Mouse (Mus musculus) stomach, embryonic 15.5 days (tissue): ENCODE measurements at regions not wholly inside any gene's neighbourhood (a gene's known extent, or its start where the extent isn't known, plus 50 kb on each side); places are given as distances from the start of the nearest gene placed in this dataset.

Experiments used
- ATAC-seq: fragments of 200-750 bp; cut with Nextera tagmentation; 2 replicates; pipeline ENCODE4 v1.8.0; 2017; ENCODE audit warnings: low read depth, moderate number of reproducible peaks, moderate TSS enrichment; ENCODE audit not compliant: insufficient read depth, low FRiP score
- H3K27ac ChIP-seq: fragments of 300-500 bp; sonication (generic); 2 replicates; pipeline ENCODE4 v1.5.1; 2015; ENCODE audit warnings: mild to moderate bottlenecking, inconsistent platforms
- H3K27me3 ChIP-seq: fragments of 300-500 bp; sonication (generic); replicated peaks from 2 replicates; pipeline ENCODE4 v1.6.1; 2015; ENCODE audit warnings: inconsistent platforms
- H3K36me3 ChIP-seq: fragments of 300-500 bp; sonication (generic); 2 replicates; pipeline ENCODE4 v1.6.1; 2015; ENCODE audit warnings: inconsistent platforms
- H3K4me1 ChIP-seq: fragments of 300-500 bp; sonication (generic); 2 replicates; pipeline ENCODE4 v1.6.1; 2015; ENCODE audit warnings: inconsistent platforms
- H3K4me2 ChIP-seq: fragments of 300-500 bp; sonication (generic); 2 replicates; pipeline ENCODE4 v1.6.1; 2015; ENCODE audit warnings: mild to moderate bottlenecking, inconsistent platforms
- H3K4me3 ChIP-seq: fragments of 300-500 bp; sonication (generic); replicated peaks from 2 replicates; pipeline ENCODE4 v1.5.1; 2015; ENCODE audit warnings: inconsistent platforms
- H3K9ac ChIP-seq: fragments of 300-500 bp; sonication (generic); 2 replicates; pipeline ENCODE4 v1.6.1; 2015; ENCODE audit warnings: inconsistent platforms
- H3K9me3 ChIP-seq: fragments of 300-500 bp; sonication (generic); 2 replicates; pipeline ENCODE4 v1.6.1; 2016; ENCODE audit warnings: inconsistent platforms
- WGBS: fragments of 180-500 bp; shearing (Covaris S2); methylation state at CpG from one replicate; pipeline ENCODE4 v1.1.7; 2015; 5-methylcytosine and 5-hydroxymethylcytosine counted together

DNA sequence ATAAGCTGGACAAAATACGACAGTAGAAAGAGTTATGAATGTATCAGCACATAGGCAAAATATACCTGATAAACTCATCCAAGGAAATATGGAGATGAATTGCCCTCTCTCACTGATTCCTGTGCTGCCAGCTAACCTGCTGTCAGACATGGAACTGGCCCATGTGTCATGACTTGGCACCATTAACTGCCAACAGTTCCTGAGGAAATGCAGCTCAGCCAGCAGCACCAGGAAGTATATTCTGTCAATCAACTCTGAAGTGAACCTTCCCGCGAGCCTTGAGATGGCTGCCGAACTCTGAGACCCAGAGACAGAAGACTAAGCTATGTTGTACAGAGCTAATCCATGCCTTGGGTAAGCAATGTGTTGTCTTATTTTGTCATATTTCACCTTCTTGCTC lies 292.4 kb downstream of the Klf6 start:
- WGBS, result 82% methylated on average over 4 of the region's 4 CpGs
- H3K9me3 ChIP-seq, result no peaks in the 10 kb centered on the region
- no peaks in the 10 kb centered on the region for H3K36me3 ChIP-seq
- no peak overlapping the region for H3K9ac ChIP-seq
- H3K4me2 ChIP-seq, result no peak overlapping the region
- no peak overlapping the region for H3K27ac ChIP-seq
- no peaks in the 10 kb centered on the region for H3K27me3 ChIP-seq
- ATAC-seq, result no peak
- no peak overlapping the region for H3K4me3 ChIP-seq
- H3K4me1 ChIP-seq, result no peaks in the 10 kb centered on the region

DNA sequence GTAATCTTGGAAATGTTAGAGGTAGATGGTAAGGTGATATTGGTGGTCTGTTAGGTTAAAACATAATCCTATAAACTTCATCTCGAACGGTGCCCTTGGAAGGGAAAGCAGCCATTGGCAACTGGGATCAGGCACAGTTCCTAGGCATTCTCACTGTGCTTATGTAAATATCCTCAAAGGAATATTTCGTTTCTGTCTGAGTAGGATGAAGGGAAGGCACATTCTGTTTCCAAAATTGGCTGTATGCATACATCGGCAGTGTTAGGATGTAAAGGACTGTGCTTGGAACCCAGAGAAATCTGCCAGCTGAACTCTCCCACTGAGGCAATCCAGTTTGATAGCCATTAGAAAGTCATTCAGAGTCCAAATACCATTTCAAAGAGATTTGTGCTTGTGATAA lies 294.9 kb downstream of the Klf6 start:
- WGBS, result 77% methylated on average over 4 of the region's 4 CpGs
- ATAC-seq, result no peak
- Histone ChIP-seq H3K9me3 (no peaks in the 10 kb centered on the region), H3K27ac (no peak overlapping the region), H3K4me1 (no peaks in the 10 kb centered on the region), H3K27me3 (no peaks in the 10 kb centered on the region), H3K36me3 (no peaks in the 10 kb centered on the region), H3K9ac (no peak overlapping the region), H3K4me2 (no peak overlapping the region), H3K4me3 (no peak overlapping the region)

DNA sequence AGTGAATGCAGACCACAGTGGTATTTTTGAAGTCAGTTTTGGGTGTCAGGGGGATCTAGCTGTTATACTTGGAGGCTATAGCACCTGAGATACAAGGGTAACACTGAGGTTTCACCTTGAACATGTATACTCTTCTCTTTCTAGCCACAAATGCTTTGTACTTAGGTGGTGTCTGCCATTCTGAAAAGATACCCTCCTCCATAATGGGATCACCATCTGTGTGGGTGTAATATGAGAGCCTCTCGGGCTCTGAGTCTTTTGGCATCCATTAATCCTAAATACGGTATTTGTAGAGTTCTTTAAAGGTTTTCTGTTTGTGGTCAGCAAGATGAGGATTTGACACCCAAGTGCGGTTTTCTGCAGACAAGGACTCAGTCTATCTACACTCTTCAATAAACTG lies 295.7 kb downstream of the Klf6 start:
- Histone ChIP-seq H3K27me3 (no peaks in the 10 kb centered on the region), H3K4me1 (no peaks in the 10 kb centered on the region), H3K4me2 (no peak overlapping the region), H3K9ac (no peak overlapping the region), H3K27ac (no peak overlapping the region), H3K4me3 (no peak overlapping the region), H3K36me3 (no peaks in the 10 kb centered on the region), H3K9me3 (no peaks in the 10 kb centered on the region)
- no peak for ATAC-seq
- WGBS, result 54% methylated on average over 3 of the region's 3 CpGs

DNA sequence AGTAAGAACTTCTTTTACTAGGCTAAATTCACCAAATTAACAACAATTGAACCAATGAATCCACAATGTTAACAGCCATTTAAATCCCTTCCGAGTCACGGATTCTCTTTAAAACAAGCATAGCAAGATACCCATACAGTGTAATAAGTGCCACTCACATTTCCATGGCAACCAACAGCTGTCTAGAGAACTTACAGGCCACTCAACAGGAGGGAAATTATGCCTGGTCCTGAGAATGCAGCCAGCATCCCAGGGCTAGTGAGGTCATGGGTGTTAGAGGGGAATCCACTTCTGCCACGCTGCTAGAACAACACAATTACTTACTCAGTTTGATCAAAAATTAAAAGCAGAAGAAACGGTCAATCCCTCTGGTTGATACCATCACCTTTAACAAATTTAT lies 296.7 kb downstream of the Klf6 start:
- Histone ChIP-seq H3K9me3 (no peaks in the 10 kb centered on the region), H3K4me2 (no peak overlapping the region), H3K36me3 (no peaks in the 10 kb centered on the region), H3K9ac (no peak overlapping the region), H3K4me1 (no peaks in the 10 kb centered on the region), H3K27me3 (no peaks in the 10 kb centered on the region), H3K4me3 (no peak overlapping the region), H3K27ac (no peak overlapping the region)
- ATAC-seq, result no peak
- WGBS, result 66% methylated on average over 4 of the region's 4 CpGs

DNA sequence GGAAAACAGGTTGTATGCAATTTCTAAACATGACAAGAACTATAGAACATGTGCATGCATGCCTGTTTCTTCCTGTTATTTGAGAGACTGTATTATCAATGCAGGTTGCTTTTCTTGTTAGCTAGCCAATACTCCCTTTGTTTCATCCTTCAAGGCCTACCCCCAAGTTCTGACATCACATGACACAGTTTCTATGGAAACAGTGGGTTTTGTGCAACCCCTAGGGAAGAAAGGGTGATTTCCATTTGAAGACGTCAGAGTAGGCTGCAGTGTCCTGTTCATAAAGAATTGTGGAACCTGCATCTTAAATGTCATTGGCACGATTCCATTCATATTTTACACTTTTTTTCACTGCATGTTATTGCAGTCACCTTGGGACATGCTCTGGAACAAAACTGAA lies 298.1 kb downstream of the Klf6 start:
- ATAC-seq, result no peak
- 41% methylated on average over 2 of the region's 2 CpGs for WGBS

DNA sequence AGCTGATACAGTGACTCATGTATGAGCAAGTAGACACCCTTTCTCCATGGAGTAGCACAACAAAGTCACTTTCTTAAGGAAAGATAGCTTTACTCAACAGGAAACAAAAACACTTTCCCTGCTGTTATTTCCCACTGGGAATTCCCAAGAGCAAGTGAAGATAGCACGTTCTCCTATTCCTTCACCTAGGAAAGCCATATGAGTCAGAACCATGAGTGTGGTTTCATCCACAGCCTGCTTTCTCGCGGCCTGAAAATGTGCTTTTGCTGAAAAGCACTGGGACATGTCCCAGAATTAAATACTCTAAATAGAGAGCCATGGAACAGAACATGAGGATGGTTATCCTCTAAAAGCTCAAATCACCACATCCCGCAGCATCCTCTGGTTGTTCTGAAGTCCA lies 304.6 kb downstream of the Klf6 start:
- Histone ChIP-seq H3K36me3 (no peaks in the 10 kb centered on the region), H3K4me3 (no peak overlapping the region), H3K9ac (no peak overlapping the region), H3K9me3 (no peaks in the 10 kb centered on the region), H3K4me2 (no peak overlapping the region), H3K27me3 (no peaks in the 10 kb centered on the region), H3K4me1 (no peaks in the 10 kb centered on the region), H3K27ac (no peak overlapping the region)
- WGBS, result 87% methylated on average over 4 of the region's 4 CpGs
- no peak for ATAC-seq

More for the DNA sequence above, 298.1 kb downstream of the Klf6 start:
- Histone ChIP-seq H3K9ac (no peak overlapping the region), H3K4me2 (no peak overlapping the region), H3K4me3 (no peak overlapping the region), H3K27me3 (no peaks in the 10 kb centered on the region), H3K4me1 (no peaks in the 10 kb centered on the region), H3K27ac (no peak overlapping the region), H3K36me3 (no peaks in the 10 kb centered on the region), H3K9me3 (no peaks in the 10 kb centered on the region)

DNA sequence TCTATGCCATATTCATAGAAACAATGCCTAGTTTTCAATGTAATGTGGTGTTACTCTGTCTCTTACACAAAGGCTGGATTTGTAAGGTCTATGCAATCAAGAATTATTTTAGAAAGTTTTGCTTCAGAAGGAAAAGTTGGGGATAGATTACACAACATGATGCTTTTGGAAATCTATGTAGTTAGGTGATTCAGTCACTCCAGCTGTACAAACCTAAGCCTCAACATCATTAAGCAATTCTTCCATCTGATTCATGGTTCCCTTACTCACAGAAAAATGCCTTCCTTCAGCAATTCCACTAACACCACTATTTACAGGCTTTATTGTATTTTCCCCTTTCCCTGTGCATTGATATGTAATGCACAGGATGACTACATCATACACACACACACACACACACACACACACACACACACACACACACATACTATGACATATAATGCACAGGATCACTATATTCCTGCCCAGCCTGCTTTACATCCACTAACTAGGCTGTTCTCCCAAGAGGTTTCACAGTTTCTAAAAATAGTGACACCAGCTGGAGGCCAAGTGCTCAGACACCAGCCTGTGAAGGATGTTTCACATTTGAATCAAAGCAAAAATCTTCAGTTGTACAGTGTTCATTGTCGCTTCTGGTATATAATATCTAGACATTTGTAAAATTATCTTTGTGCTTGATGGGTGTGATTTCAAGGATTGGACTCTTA lies 305.9 kb downstream of the Klf6 start:
- Histone ChIP-seq H3K9ac (no peak overlapping the region), H3K4me1 (no peaks in the 10 kb centered on the region), H3K9me3 (no peaks in the 10 kb centered on the region), H3K36me3 (no peaks in the 10 kb centered on the region), H3K4me2 (no peak overlapping the region), H3K4me3 (no peak overlapping the region), H3K27ac (no peak overlapping the region), H3K27me3 (no peaks in the 10 kb centered on the region)
- no peak for ATAC-seq
- WGBS, result 82% methylated on average over 1 of the region's 1 CpGs

DNA sequence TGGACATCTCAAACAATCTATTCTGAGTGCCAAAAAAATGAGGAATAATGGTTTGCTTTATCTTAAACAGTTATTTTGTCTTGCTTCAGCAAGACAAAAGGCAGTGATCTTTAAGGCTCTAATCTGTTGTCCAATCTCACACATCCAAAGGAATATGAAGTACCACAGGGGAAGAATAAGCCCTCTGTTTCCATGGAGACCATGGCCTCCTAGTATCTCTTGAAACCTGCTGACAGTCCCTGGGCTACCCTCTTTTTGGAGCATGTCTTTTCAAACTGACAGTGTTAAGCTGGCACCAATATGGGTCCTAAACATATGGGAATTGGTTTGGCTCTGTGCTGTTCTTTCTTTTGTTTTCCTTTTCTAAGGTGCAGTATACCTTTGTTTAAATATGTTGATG lies 311.8 kb downstream of the Klf6 start:
- Histone ChIP-seq H3K4me3 (no peak overlapping the region), H3K9ac (no peak overlapping the region), H3K4me1 (no peaks in the 10 kb centered on the region), H3K36me3 (no peaks in the 10 kb centered on the region), H3K27me3 (no peaks in the 10 kb centered on the region), H3K27ac (no peak overlapping the region), H3K4me2 (no peak overlapping the region), H3K9me3 (no peaks in the 10 kb centered on the region)
- ATAC-seq, result no peak

DNA sequence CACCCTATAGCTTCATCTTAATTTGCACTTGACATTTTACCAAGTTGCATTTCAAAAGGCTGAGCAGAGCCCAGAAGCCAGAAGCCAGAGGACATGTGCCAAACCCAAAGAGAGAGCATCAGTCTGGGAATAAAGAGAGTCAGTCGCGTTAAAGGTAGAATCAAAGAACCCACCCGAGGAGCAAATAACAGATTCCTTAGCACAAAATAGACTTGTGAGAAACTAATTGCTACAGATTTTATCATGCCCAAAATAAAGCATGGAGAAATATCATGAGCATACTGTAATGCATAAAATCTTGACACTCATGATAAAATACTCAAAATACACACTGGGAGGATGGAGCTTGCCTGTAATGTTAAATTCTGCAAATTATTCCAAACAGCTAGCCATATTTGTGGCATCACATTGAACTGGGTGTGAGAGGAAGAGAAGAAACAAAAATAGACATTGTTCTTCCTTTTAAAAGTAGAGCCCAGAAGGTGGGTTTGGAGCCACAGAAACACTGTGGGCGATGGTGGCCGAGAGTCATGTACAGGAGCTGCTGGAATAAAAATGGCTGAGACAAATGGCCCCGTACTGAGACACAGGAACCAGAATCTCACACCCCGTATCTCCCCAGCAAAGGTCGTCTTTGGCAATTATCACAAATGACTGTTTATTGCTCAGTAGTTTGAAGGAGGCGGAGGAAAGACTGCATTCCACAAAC lies 317.2 kb downstream of the Klf6 start:
- no peak overlapping the region for H3K4me2 ChIP-seq
- H3K4me1 ChIP-seq, result no peaks in the 10 kb centered on the region
- no peak overlapping the region for H3K27ac ChIP-seq
- ATAC-seq, result no peak
- 64% methylated on average over 9 of the region's 9 CpGs for WGBS
- H3K36me3 ChIP-seq, result no peaks in the 10 kb centered on the region
- H3K9me3 ChIP-seq, result no peaks in the 10 kb centered on the region
- no peak overlapping the region for H3K4me3 ChIP-seq
- H3K27me3 ChIP-seq, result no peaks in the 10 kb centered on the region
- no peak overlapping the region for H3K9ac ChIP-seq

DNA sequence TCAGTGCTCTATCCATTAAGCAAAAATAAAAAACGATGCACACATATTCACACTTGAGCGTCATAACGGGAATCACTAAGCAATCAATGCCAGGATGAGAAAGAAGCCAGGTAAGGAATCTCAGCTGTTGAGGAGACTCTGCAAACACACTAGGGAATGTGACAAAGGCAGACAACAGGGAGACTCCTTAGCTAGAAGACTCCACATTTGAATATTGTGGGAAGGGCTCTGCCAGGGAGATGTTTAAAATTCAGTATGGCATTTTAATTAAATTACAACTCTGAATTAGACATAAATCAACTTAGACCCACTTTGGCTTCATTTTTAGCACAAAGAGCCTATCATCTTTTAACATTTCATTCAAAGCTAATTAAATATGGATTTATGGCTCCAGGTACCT lies 327.9 kb downstream of the Klf6 start:
- Histone ChIP-seq H3K4me3 (no peak overlapping the region), H3K9ac (no peak overlapping the region), H3K27me3 (no peaks in the 10 kb centered on the region), H3K9me3 (no peaks in the 10 kb centered on the region), H3K4me1 (no peaks in the 10 kb centered on the region), H3K27ac (peak overlapping the region; percentile 1; the same call in 1 of the 2 replicates), H3K36me3 (no peaks in the 10 kb centered on the region), H3K4me2 (no peak overlapping the region)
- WGBS, result 55% methylated on average over 3 of the region's 3 CpGs
- no peak for ATAC-seq

DNA sequence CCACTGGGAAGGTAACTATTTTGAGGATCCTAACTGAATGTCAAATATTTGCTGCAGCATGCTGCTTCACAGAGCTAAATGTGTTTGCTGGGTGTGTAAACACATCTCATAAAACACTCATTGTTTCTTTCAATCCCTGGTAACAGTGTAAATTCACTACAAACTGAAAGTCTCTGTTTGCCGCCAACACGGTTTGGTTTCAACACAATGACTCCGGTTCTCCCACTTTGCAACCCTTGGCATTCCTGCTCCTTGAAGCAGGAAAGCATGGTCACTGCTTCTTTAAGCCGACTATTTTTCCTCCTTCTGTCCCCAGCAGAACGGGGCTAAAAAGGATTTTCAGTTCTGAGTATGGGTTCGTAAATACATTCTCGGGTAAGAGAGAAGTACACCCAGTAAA lies 328.3 kb downstream of the Klf6 start:
- H3K9ac ChIP-seq, result no peak overlapping the region
- no peaks in the 10 kb centered on the region for H3K36me3 ChIP-seq
- H3K9me3 ChIP-seq, result no peaks in the 10 kb centered on the region
- ATAC-seq, result no peak
- no peaks in the 10 kb centered on the region for H3K27me3 ChIP-seq
- no peaks in the 10 kb centered on the region for H3K4me1 ChIP-seq
- H3K4me3 ChIP-seq, result no peak overlapping the region
- peak overlapping the region; percentile 16; the same call in 1 of the 2 replicates for H3K4me2 ChIP-seq
- 33% methylated on average over 7 of the region's 7 CpGs for WGBS
- H3K27ac ChIP-seq, result peak overlapping the region; percentile 1; the same call in 1 of the 2 replicates

DNA sequence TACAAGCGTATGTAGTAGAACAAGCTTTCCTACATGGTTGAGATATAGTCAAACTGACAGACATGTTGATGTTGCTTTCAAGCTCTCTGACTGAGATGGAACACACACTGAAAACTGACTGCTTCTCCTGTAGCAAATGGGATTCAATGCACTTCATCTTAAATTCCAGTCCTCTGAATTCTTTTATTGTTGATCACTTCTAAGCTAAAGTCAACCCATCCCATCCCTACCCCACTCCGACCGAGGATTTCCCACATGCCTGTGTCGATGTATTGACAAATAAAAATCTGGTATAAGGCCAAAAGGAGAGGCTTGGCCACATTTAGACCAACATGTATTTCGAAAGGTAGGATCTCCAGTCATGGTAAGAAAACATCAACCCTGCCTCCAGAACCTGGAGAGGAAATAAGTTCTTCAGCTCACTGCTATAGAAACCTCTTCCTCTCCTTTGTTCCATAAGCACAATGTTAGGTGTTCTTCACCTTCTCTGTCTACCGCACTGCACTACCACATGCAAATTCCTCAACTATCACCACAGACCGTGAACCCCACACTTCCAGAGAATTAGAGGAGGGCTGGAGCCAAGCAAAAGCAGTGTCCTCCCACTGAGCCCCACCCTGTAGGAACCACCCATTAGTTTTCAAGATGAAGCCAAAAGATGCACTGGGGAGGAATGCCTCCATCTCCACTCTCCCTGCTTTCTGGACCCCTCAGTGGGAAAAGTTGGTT lies 330.1 kb downstream of the Klf6 start:
- Histone ChIP-seq H3K4me3 (no peak overlapping the region), H3K4me2 (no peak overlapping the region), H3K9me3 (no peaks in the 10 kb centered on the region), H3K27ac (0 out of 2 replicates have a peak overlapping the region, but pooled peaks have one; percentile 21), H3K9ac (no peak overlapping the region), H3K36me3 (no peaks in the 10 kb centered on the region), H3K27me3 (no peaks in the 10 kb centered on the region), H3K4me1 (no peaks in the 10 kb centered on the region)
- no peak for ATAC-seq
- WGBS, result 81% methylated on average over 7 of the region's 7 CpGs
